Mouse (Mus musculus) liver, adult 2 months (tissue): Measurements from ENCODE around the gene Trim67.

Source experiments
- CTCF ChIP-seq: fragments of 200-500 bp; IDR thresholded peaks from 2 replicates; pipeline ENCODE4 v1.5.1; 2011; ENCODE audit warnings: low read depth, low read length, control low read depth
- POLR2A ChIP-seq: fragments of 200-500 bp; IDR thresholded peaks from 2 replicates; pipeline ENCODE4 v1.6.1; 2011; ENCODE audit warnings: low read length, control low read depth; ENCODE audit not compliant: insufficient read depth; ENCODE audit errors: extremely low read depth

- no peak for TF ChIP-seq POLR2A
- no peak for TF ChIP-seq CTCF
These were observed 36.3 kb upstream of the Trim67 start for GRCm38 (mm10) chr8:124756601-124757000.
